Mouse (Mus musculus): Measurements from ENCODE around the gene Cbr2. TPM values are rescaled to one million over a fixed set of nuclear protein-coding genes. Genes with fewer than 3 reads are reported as not detected.
A peak's percentile ranks its signal among the peaks of the same experiment; 100 is the strongest.

Gene Cbr2
- polyA plus RNA-seq, 1 experiment from 2014 or later, result 1.1 TPM

GRCm38 (mm10) chr11:120703696-120704454 is 28.0 kb downstream of the Cbr2 start:
- H3K4me1 ChIP-seq, result peaks cover 58% of the 10 kb centered on the region
- peaks cover 64% of the 10 kb centered on the region for H3K36me3 ChIP-seq (replicated peaks)
- H3K27me3 ChIP-seq (ENCODE audit: poor library complexity, severe bottlenecking), result peaks cover 30% of the 10 kb centered on the region
- 41% methylated on average over 15 of the region's 15 CpGs for WGBS
- H3K4me3 ChIP-seq, result peak overlapping the region; percentile 21; the same call in 1 of the 2 replicates
- H3K27ac ChIP-seq, result peak overlapping the region; percentile 86
- DNase-seq (ENCODE audit: extremely low spot score, low spot score), result no peak
- H3K9me3 ChIP-seq, result no peaks in the 10 kb centered on the region

GRCm38 (mm10) chr11:120697741-120698140 is 34.2 kb downstream of the Cbr2 start:
- 72% methylated on average over 10 of the region's 10 CpGs for WGBS
- DNase-seq (ENCODE audit: extremely low spot score, low spot score), result no peak
- no peak overlapping the region for H3K4me3 ChIP-seq
- H3K27ac ChIP-seq, result 0 out of 2 replicates have a peak overlapping the region, but pooled peaks have one; percentile 13
- H3K27me3 ChIP-seq (ENCODE audit: poor library complexity, severe bottlenecking), result no peaks in the 10 kb centered on the region
- H3K4me1 ChIP-seq, result peaks cover 32% of the 10 kb centered on the region
- H3K36me3 ChIP-seq (replicated peaks), result peaks cover 95% of the 10 kb centered on the region
- peaks cover 6% of the 10 kb centered on the region; the same call in 1 of the 2 replicates for H3K9me3 ChIP-seq

GRCm38 (mm10) chr11:120696568-120696967 is 35.3 kb downstream of the Cbr2 start:
- no peaks in the 10 kb centered on the region for H3K27me3 ChIP-seq (ENCODE audit: poor library complexity, severe bottlenecking)
- peaks cover 97% of the 10 kb centered on the region for H3K36me3 ChIP-seq (replicated peaks)
- DNase-seq (ENCODE audit: extremely low spot score, low spot score), result no peak
- H3K9me3 ChIP-seq, result peaks cover 6% of the 10 kb centered on the region; the same call in 1 of the 2 replicates
- 86% methylated on average over 6 of the region's 6 CpGs for WGBS
- 0 out of 2 replicates have a peak overlapping the region, but pooled peaks have one; percentile 83 for H3K27ac ChIP-seq
- H3K4me1 ChIP-seq, result peaks cover 32% of the 10 kb centered on the region
- no peak overlapping the region for H3K4me3 ChIP-seq

GRCm38 (mm10) chr11:120695641-120696040 is 36.3 kb downstream of the Cbr2 start:
- Histone ChIP-seq H3K36me3 (replicated peaks) (peaks cover 95% of the 10 kb centered on the region), H3K9me3 (peaks cover 6% of the 10 kb centered on the region; the same call in 1 of the 2 replicates), H3K4me1 (peaks cover 32% of the 10 kb centered on the region), H3K27me3 (ENCODE audit: poor library complexity, severe bottlenecking) (no peaks in the 10 kb centered on the region), H3K4me3 (peak overlapping the region; percentile 5; the same call in 1 of the 2 replicates), H3K27ac (peak overlapping the region; percentile 83)
- no peak for DNase-seq (ENCODE audit: extremely low spot score, low spot score)
- WGBS, result 73% methylated on average over 12 of the region's 12 CpGs

- Histone ChIP-seq H3K4me3 (0 out of 2 replicates have a peak overlapping the region, but pooled peaks have one; percentile 2), H3K9me3 (peaks cover 6% of the 10 kb centered on the region; the same call in 1 of the 2 replicates), H3K36me3 (replicated peaks) (peaks cover 95% of the 10 kb centered on the region), H3K27me3 (ENCODE audit: poor library complexity, severe bottlenecking) (no peaks in the 10 kb centered on the region), H3K4me1 (peaks cover 32% of the 10 kb centered on the region), H3K27ac (peak overlapping the region; percentile 83)
- DNase-seq (ENCODE audit: extremely low spot score, low spot score), result no peak
- WGBS, result 55% methylated on average over 4 of the region's 4 CpGs
Measured at GRCm38 (mm10) chr11:120695184-120695583, 36.7 kb downstream of the Cbr2 start.

GRCm38 (mm10) chr11:120693461-120693860 is 38.5 kb downstream of the Cbr2 start:
- peaks cover 6% of the 10 kb centered on the region; the same call in 1 of the 2 replicates for H3K9me3 ChIP-seq
- no peak for DNase-seq (ENCODE audit: extremely low spot score, low spot score)
- H3K36me3 ChIP-seq (replicated peaks), result peaks cover 94% of the 10 kb centered on the region
- no peaks in the 10 kb centered on the region for H3K27me3 ChIP-seq (ENCODE audit: poor library complexity, severe bottlenecking)
- WGBS, result 73% methylated on average over 3 of the region's 3 CpGs
- H3K4me3 ChIP-seq, result no peak overlapping the region
- peaks cover 32% of the 10 kb centered on the region for H3K4me1 ChIP-seq
- peak overlapping the region; percentile 35; the same call in 1 of the 2 replicates for H3K27ac ChIP-seq

GRCm38 (mm10) chr11:120692471-120693011 is 39.4 kb downstream of the Cbr2 start:
- no peaks in the 10 kb centered on the region for H3K27me3 ChIP-seq (ENCODE audit: poor library complexity, severe bottlenecking)
- H3K9me3 ChIP-seq, result peaks cover 6% of the 10 kb centered on the region; the same call in 1 of the 2 replicates
- peaks cover 94% of the 10 kb centered on the region for H3K36me3 ChIP-seq (replicated peaks)
- no peak for DNase-seq (ENCODE audit: extremely low spot score, low spot score)
- H3K4me3 ChIP-seq, result no peak overlapping the region
- H3K4me1 ChIP-seq, result peaks cover 26% of the 10 kb centered on the region
- H3K27ac ChIP-seq, result no peak overlapping the region
- 95% methylated on average over 4 of the region's 4 CpGs for WGBS

- Histone ChIP-seq H3K27ac (no peak overlapping the region), H3K9me3 (no peaks in the 10 kb centered on the region), H3K4me3 (no peak overlapping the region), H3K27me3 (ENCODE audit: poor library complexity, severe bottlenecking) (no peaks in the 10 kb centered on the region), H3K4me1 (peaks cover 5% of the 10 kb centered on the region), H3K36me3 (replicated peaks) (peaks cover 95% of the 10 kb centered on the region)
- DNase-seq (ENCODE audit: extremely low spot score, low spot score), result no peak
- 86% methylated on average over 3 of the region's 3 CpGs for WGBS
Measured at GRCm38 (mm10) chr11:120689365-120689764, 42.5 kb downstream of the Cbr2 start.

- DNase-seq (ENCODE audit: extremely low spot score, low spot score), result no peak
- no peaks in the 10 kb centered on the region for H3K9me3 ChIP-seq
- no peaks in the 10 kb centered on the region for H3K4me1 ChIP-seq
- 91% methylated on average over 20 of the region's 20 CpGs for WGBS
- peaks cover 89% of the 10 kb centered on the region for H3K36me3 ChIP-seq (replicated peaks)
- no peak overlapping the region for H3K4me3 ChIP-seq
- no peaks in the 10 kb centered on the region for H3K27me3 ChIP-seq (ENCODE audit: poor library complexity, severe bottlenecking)
- H3K27ac ChIP-seq, result no peak overlapping the region
Measured at GRCm38 (mm10) chr11:120686650-120687272, 45.2 kb downstream of the Cbr2 start.

- no peaks in the 10 kb centered on the region for H3K4me1 ChIP-seq
- H3K4me3 ChIP-seq, result no peak overlapping the region
- H3K9me3 ChIP-seq, result no peaks in the 10 kb centered on the region
- no peaks in the 10 kb centered on the region for H3K27me3 ChIP-seq (ENCODE audit: poor library complexity, severe bottlenecking)
- H3K36me3 ChIP-seq (replicated peaks), result peaks cover 90% of the 10 kb centered on the region
- WGBS, result 92% methylated on average over 2 of the region's 2 CpGs
- H3K27ac ChIP-seq, result no peak overlapping the region
- no peak for DNase-seq (ENCODE audit: extremely low spot score, low spot score)
Measured at GRCm38 (mm10) chr11:120684660-120685059, 47.3 kb downstream of the Cbr2 start.

GRCm38 (mm10) chr11:120684086-120684485 is 47.8 kb downstream of the Cbr2 start:
- Histone ChIP-seq H3K4me1 (no peaks in the 10 kb centered on the region), H3K4me3 (no peak overlapping the region), H3K27ac (no peak overlapping the region), H3K27me3 (ENCODE audit: poor library complexity, severe bottlenecking) (no peaks in the 10 kb centered on the region), H3K36me3 (replicated peaks) (peaks cover 90% of the 10 kb centered on the region), H3K9me3 (no peaks in the 10 kb centered on the region)
- 91% methylated on average over 2 of the region's 2 CpGs for WGBS
- no peak for DNase-seq (ENCODE audit: extremely low spot score, low spot score)

GRCm38 (mm10) chr11:120683536-120683935 is 48.4 kb downstream of the Cbr2 start:
- Histone ChIP-seq H3K27ac (no peak overlapping the region), H3K36me3 (replicated peaks) (peaks cover 90% of the 10 kb centered on the region), H3K9me3 (no peaks in the 10 kb centered on the region), H3K4me1 (no peaks in the 10 kb centered on the region), H3K27me3 (ENCODE audit: poor library complexity, severe bottlenecking) (no peaks in the 10 kb centered on the region), H3K4me3 (no peak overlapping the region)
- no peak for DNase-seq (ENCODE audit: extremely low spot score, low spot score)
- 93% methylated on average over 3 of the region's 3 CpGs for WGBS
